Mouse (Mus musculus) gastrocnemius, adult 2 months (tissue): ENCODE measurements at regions not wholly inside any gene's neighbourhood (a gene's known extent, or its start where the extent isn't known, plus 50 kb on each side); places are given as distances from the start of the nearest gene placed in this dataset.
A peak's percentile ranks its signal among the peaks of the same experiment; 100 is the strongest.

ENCODE experiments used
- DNase-seq: peaks from one replicate; pipeline ENCODE4 v3.0.0; 2022
- H3K27ac ChIP-seq: fragments of 200-600 bp; 2 replicates; pipeline ENCODE4 v1.8.1; 2022; ENCODE audit warnings: mild to moderate bottlenecking
- H3K4me3 ChIP-seq: fragments of 200-600 bp; 2 replicates; pipeline ENCODE4 v1.8.1; 2022; ENCODE audit warnings: mild to moderate bottlenecking, moderate library complexity
- CTCF ChIP-seq: fragments of 200-600 bp; IDR thresholded peaks from 2 replicates; pipeline ENCODE4 v1.8.1; 2022; ENCODE audit warnings: antibody characterized with exemption, mild to moderate bottlenecking, moderate library complexity
- intact Hi-C: fragments of 180-260 bp; cut with DNase I; formaldehyde crosslinking; loops from one replicate; pipeline ENCODE4 v1.15.1; 2025

DNA sequence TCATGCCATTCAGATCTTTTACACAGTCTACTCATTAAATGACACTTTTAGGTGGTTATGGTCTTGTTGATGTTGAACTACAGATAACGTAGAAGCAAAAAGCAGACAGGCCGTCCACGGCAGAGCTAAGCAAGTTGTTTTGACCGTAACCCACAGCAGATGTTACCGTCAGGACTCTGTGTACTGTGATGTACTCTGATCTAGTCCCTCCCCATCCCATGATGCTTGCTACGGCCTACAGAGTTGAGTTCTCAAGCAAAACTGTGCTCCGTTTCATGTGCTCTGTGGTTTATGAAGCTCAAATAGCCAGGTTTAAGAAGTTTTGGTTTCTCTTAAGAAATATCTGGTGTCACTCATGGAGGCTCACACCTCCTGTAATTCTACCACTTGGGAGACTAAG is 169.4 kb upstream of the Tnfaip3 start:
- no peak for TF ChIP-seq CTCF
- H3K4me3 ChIP-seq, result no peak overlapping the region
- no peak for DNase-seq
- H3K27ac ChIP-seq, result no peak overlapping the region
- intact Hi-C loops, result no loop called here

DNA sequence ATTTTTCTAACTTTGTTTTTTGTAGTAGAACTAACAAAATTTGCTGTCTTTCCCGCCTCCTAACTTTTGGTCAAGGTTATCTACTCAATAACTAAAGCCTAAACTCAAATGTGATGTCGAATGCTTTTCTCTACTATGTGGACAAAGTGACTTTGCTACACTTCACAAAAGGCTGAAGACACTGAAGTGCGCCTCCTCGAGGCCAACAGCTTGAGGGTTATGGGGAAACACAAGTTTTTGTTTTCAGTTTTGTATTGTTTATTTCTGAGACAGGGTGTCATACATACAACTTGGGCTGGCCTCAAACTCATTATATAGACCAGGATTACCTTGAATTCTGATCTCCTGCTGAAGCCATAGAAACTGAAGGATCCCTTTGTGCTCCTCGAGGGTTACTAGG is 162.4 kb upstream of the Tnfaip3 start:
- no peak for TF ChIP-seq CTCF

DNA sequence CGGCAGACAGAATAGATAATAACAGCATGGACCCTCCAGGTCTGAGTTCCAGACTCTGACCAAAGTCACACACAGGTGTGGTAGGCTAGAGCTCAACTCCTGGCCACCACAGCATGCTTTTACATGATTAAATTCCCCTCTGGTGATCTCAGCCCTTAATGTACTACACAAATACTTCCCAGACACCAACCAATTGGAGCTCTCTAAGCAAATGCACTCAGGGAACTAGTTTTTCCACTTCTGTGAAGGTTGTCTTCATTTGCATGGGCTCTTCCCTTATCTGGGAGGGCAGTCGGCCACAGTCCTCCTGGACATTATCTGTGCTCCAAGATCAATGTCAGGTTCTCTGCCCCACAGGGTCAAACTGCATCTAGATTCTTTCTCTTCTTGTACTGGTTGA is 162.0 kb upstream of the Tnfaip3 start:
- no peak for DNase-seq
- Histone ChIP-seq H3K27ac (no peak overlapping the region), H3K4me3 (no peak overlapping the region)
- no peak for TF ChIP-seq CTCF
- intact Hi-C loops, result no loop called here

More for the DNA sequence above, 162.4 kb upstream of the Tnfaip3 start:
- intact Hi-C loops, result no loop called here
- H3K4me3 ChIP-seq, result no peak overlapping the region
- no peak for DNase-seq
- H3K27ac ChIP-seq, result no peak overlapping the region

DNA sequence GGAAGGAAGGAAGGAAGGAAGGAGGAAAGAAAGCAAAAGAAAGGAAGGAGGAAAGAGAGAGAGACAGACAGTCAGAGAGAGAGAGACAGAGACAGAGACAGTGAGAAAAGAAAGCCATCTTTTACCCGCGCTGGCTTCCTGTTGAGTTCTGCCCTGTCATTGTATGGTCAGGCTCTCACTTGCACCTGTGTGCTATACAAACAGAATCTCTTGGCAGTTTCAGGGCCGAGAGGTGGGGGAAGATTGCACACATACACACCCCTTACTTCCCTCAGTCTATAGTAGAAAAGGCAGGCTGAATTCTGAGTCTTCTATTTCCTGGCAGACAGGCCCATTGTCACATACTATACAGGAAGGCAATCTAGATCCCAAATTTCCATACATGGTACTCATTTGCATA is 160.8 kb upstream of the Tnfaip3 start:
- TF ChIP-seq CTCF, result no peak
- intact Hi-C loops, result no loop called here
- H3K4me3 ChIP-seq, result no peak overlapping the region
- H3K27ac ChIP-seq, result no peak overlapping the region
- DNase-seq, result no peak

DNA sequence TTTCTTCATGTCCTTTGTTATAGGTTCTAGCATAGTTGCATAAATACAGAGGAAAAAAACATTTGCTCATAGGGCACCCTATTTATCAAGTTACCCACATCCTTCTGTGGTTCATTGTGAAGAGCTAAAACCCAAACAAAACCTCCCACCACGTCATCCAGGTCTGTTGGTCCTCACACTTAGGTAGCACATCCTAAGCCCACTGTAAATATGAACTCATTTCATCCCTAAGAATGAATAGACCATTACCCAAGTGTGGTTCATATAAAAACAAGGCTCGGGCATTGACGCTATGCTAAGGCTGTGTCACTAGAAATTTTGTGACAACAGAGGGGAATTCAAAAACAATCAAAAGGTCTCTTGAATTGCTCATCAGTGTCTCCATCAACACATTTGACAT is 156.4 kb upstream of the Tnfaip3 start:
- intact Hi-C loops, result loop anchor here (5.0 kb wide), 1 partner anchor 155 kb away; the partner anchor contains the start of gene Tnfaip3
- no peak for TF ChIP-seq CTCF
- Histone ChIP-seq H3K4me3 (no peak overlapping the region), H3K27ac (no peak overlapping the region)
- DNase-seq, result no peak

DNA sequence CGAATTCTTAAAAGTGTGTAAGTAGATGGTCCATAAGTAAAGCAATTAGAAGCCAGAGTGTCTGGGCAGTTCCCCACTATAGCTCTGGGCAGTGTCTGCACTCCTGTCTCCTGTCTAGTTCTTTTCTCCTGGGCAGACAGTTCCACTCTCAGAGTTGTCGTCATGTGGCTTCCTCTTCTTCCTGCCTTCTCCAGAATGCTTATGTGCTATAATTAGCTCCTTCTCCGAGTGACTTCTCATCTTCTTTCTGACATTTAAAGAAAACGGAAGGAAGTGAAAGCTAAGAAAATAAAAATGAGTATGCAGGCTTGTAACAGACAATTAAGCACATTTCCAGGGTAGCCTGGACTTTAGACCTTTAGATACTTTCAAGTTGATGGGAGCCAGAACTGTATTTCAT is 155.1 kb upstream of the Tnfaip3 start:
- TF ChIP-seq CTCF, result no peak
- peak overlapping the region; percentile 26; the same call in 1 of the 2 replicates for H3K4me3 ChIP-seq
- intact Hi-C loops, result loop anchor here (5.0 kb wide), 1 partner anchor 153 kb away; the partner anchor contains the start of gene Tnfaip3
- peak overlapping the region; percentile 57; the same call in 1 of the 2 replicates for H3K27ac ChIP-seq
- DNase-seq, result no peak

DNA sequence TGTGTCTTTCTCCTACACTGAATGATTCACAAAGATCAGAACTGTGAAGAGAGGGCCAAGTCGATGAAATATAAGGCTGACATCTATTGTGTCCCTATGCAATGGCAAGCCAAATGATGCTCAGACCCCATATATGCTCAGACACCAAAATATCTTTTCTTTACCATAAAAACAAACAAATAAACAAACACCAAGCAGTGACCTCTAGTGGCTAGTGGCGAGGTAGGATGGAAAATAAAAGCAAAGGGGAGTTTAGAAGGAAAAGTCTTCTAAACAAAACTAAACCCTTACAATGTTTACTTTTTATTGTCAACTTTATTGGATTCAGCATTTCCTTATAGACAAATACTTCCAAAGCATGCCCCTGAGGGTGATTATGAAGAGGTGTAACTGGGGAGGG is 153.8 kb upstream of the Tnfaip3 start:
- no peak overlapping the region for H3K27ac ChIP-seq
- DNase-seq, result no peak
- intact Hi-C loops, result no loop called here
- peak; percentile 37; the same call in 1 of the 2 replicates for TF ChIP-seq CTCF
- no peak overlapping the region for H3K4me3 ChIP-seq

DNA sequence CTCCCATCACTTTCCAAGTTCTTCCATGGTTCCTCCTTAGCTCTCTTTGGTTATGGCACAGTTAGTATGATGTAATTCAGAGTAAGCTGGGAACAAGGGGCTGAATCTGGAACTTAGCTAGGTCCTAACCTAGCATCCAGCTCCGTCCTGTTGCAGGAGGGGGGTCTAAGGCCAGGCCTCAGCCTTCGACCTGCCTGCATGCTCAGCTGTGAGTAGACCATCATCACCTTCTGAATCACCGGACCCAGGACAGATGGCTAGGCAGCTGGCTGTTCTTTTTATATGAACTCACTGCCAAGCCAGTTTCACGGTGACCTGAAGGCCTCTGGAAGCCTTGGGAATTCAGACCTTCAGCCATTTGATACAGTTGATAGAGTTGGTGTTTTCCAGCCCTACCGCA is 152.9 kb upstream of the Tnfaip3 start:
- peak overlapping the region; percentile 46 for H3K27ac ChIP-seq
- TF ChIP-seq CTCF, result no peak
- DNase-seq, result no peak
- intact Hi-C loops, result no loop called here
- H3K4me3 ChIP-seq, result no peak overlapping the region

DNA sequence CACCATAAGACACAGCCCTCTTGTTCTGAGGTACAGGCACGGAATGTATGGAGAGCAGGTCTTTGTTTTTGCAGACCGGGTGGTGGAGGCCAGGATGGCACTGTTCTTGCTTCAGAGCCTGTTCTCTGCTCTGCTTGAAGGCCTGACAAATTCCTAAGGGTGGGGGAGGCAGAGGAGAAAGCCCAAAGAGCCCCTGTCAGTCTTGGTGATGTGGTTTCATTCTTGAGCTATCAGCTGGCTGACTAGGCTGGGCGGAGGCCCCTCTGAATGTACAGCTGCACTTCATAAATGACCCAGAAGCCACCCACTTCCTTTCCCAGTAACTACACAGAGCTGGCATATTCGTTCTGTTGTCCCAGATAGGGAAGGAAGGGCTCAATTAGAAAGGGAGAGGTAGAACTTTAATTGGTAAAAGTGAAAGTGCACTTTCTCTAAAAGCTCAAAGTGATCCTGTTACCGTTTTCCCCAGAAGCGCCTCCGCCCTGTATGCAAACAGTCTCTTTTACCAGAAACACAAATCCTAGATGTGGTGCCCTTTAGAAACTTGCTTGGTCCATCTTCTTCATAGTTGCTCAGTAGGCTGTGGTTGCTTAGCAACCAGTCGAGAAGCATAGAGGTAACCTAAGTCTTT is 152.3 kb upstream of the Tnfaip3 start:
- intact Hi-C loops, result no loop called here
- Histone ChIP-seq H3K4me3 (peak overlapping the region; percentile 2; the same call in 1 of the 2 replicates), H3K27ac (peak overlapping the region; percentile 46)
- TF ChIP-seq CTCF, result no peak
- DNase-seq, result no peak

DNA sequence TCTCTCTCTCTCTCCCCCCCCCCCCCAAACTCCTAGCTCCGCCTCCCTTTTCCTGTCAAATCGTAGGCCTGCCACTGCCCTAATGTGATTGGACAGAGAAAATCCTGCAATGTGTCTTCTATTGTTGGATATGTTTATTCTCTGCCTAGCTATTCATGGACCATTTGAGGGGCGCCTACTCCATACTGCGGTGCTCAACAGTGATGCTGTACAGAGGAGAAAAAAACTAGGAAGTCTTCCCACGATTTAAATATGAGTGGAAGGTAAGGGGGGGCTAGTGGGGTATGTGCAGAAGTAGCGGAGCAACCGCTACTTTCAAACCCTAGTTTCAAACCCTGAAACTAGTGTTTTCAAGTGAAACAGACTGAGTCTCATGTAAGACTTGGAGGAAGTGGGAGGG is 151.6 kb upstream of the Tnfaip3 start:
- no peak overlapping the region for H3K4me3 ChIP-seq
- H3K27ac ChIP-seq, result no peak overlapping the region; the same call in 1 of the 2 replicates
- intact Hi-C loops, result no loop called here
- TF ChIP-seq CTCF, result no peak
- DNase-seq, result no peak

DNA sequence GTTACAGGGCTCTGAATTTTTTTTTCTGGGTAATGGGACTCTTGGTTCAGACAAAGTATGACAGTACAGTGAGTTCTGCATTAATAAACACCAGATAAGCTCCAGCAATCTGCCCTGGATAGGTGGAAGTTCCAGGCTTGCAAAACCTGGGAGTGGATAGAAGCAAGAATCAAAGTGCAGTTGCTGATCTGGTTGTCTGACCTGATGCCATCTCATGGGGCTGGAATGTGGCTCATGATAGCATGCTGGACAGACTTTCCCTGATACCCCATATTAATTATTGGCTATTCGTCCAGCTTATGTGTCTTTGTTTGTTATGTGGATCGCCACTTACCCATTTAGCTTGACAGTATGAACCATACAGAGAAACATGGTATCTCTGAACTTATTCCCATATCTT is 146.6 kb upstream of the Tnfaip3 start:
- H3K4me3 ChIP-seq, result no peak overlapping the region
- intact Hi-C loops, result no loop called here
- DNase-seq, result no peak
- H3K27ac ChIP-seq, result no peak overlapping the region
- no peak for TF ChIP-seq CTCF

DNA sequence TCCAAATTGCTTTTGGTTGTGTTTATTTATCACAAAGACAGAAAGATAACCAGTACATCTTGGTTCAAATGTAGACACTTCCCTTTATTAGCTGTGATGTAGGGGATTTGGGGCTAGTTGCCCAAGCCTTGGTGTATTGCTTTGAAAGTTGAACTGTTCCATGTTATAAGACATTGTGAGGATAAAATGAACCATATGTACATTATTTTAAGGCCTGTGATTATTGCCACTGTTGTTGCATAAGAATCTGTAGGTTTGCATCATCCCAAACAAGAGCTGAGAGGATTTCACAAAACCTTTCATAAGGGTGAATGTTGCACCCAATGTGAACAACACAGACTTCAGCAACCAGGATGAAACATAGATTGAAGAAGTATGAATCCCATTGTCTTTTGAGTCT is 145.7 kb upstream of the Tnfaip3 start:
- Histone ChIP-seq H3K27ac (no peak overlapping the region), H3K4me3 (no peak overlapping the region)
- DNase-seq, result no peak
- intact Hi-C loops, result no loop called here
- TF ChIP-seq CTCF, result no peak

DNA sequence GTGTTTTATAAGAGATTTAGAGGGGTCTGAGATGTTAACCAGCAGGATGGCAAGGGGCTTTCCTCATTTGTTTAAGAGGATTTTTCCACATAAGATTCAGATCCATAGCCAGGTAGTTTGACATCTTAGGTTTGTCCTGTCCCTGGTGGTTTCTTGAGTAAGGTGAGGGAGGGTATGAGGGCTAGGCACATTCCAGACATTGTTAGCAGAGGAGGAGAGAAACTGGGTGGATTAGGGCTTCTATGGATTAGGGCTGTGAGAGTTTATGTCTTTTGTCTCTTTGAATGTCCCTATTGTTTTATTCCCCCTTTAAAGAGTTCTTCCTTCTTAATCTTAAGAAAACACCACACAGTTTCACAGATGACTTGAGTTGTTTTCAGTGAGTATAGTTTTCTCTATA is 138.6 kb upstream of the Tnfaip3 start:
- DNase-seq, result no peak
- no peak overlapping the region for H3K4me3 ChIP-seq
- no peak overlapping the region for H3K27ac ChIP-seq
- intact Hi-C loops, result no loop called here
- no peak for TF ChIP-seq CTCF

DNA sequence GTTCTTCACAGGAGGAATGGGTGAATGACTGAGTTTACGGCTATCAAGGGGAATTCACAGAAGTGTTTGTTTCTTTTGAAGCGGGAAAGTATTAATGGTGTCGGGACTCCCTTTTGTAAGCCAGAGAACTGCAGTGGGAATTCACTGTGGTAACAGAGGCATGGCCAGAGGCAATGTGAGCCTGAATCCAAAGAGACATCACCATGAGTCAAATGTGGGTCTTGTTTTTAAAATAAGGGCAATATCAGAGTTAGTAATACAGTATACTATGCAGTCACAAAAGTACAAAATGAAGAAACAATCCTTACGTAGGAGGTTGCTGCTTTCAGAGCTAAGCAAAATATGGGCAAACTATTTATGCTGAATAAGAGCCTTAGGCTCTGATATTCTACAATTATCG is 137.3 kb upstream of the Tnfaip3 start:
- Histone ChIP-seq H3K4me3 (no peak overlapping the region), H3K27ac (no peak overlapping the region)
- no peak for DNase-seq
- no peak for TF ChIP-seq CTCF
- intact Hi-C loops, result no loop called here
